26 mouse cellular contexts compared by ENCODE assay signal in the genomic region with DNA sequence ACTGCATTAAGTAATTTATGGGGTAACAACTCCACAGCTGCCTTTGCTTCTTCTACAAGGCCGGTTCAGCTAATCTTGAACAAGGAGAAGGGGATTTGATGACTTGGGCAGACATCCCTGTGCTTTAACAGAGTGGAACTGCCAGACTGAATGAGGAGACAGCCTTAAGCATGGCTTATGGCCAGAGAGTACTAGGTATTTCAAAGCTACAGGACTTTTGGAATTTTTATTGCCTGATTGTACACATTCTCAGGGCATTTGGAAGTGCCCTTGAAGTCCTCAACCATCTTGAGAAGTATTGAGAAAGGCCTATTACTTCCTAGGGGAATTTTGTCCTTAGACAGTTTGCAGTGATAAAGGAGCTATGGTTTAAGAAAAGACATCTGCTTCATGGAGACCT.
DNase-seq lines count a peak whose midpoint lies in the region; ATAC-seq and TF ChIP-seq lines count a peak whose summit lies in the region.
"Had no signal": no experiment of that assay in that cellular context is flagged by ENCODE, and none has a peak within 500 bp of the region (broad histone marks: within the 10 kb centered on the region; RNA-seq: fewer than 3 reads in every experiment).

No protein-coding gene starts in this region.

- no peak overlapping the region for H3K27ac ChIP-seq in lung, embryonic 14.5 days (ENCODE audit: low read depth)
- no peak overlapping the region for H3K27ac ChIP-seq in limb, embryonic 14.5 days (replicated peaks; ENCODE audit: low read depth, low read length)
- H3K27ac ChIP-seq in midbrain, embryonic 11.5 days (ENCODE audit: low read depth, low read length) = no peak overlapping the region
- H3K27ac ChIP-seq: forebrain, embryonic 10.5 days; forebrain, embryonic 13.5 days; heart, adult 2 months; heart, embryonic 10.5 days; heart, embryonic 13.5 days; hindbrain, embryonic 12.5 days; hindbrain, embryonic 15.5 days had no signal

- 25% methylated on average over 1 of the region's 1 CpGs for whole genome bisulfite sequencing in lung, embryonic 14.5 days
- WGBS in limb, embryonic 14.5 days = 10% methylated on average over 1 of the region's 1 CpGs
- 70% methylated on average over 1 of the region's 1 CpGs for WGBS in midbrain, embryonic 11.5 days

- no peak overlapping the region for H3K9ac ChIP-seq in lung, embryonic 14.5 days
- no peak overlapping the region for H3K9ac ChIP-seq in limb, embryonic 14.5 days (ENCODE audit: low read depth, low read length, severe bottlenecking)
- H3K9ac ChIP-seq in midbrain, embryonic 11.5 days (ENCODE audit: low read length) = no peak overlapping the region
- H3K9ac ChIP-seq: forebrain, embryonic 13.5 days; heart, embryonic 13.5 days; hindbrain, embryonic 12.5 days; hindbrain, embryonic 15.5 days had no signal

- TF ChIP-seq POLR2A in limb, embryonic 14.5 days (IDR thresholded peaks at IDR 0.05; ENCODE audit: borderline replicate concordance, extremely low read depth, insufficient read depth, insufficient read length) = no peak

- TF ChIP-seq CTCF in lung, embryonic 14.5 days (IDR thresholded peaks at IDR 0.05; ENCODE audit: low read depth) = no peak

- H3K9me3 ChIP-seq in lung, embryonic 14.5 days (ENCODE audit: low read depth, low read length) = no peaks in the 10 kb centered on the region
- no peaks in the 10 kb centered on the region for H3K9me3 ChIP-seq in limb, embryonic 14.5 days (ENCODE audit: control insufficient read depth, low read length)
- no peaks in the 10 kb centered on the region for H3K9me3 ChIP-seq in midbrain, embryonic 11.5 days (ENCODE audit: control insufficient read depth, low read length)
- H3K9me3 ChIP-seq: forebrain, embryonic 10.5 days; forebrain, embryonic 13.5 days; G1E; heart, embryonic 10.5 days; heart, embryonic 13.5 days; hindbrain, embryonic 12.5 days; hindbrain, embryonic 15.5 days had no signal

- no peak overlapping the region for H3K4me2 ChIP-seq in lung, embryonic 14.5 days
- H3K4me2 ChIP-seq in limb, embryonic 14.5 days (replicated peaks; ENCODE audit: low read depth, low read length, severe bottlenecking) = no peak overlapping the region
- H3K4me2 ChIP-seq in midbrain, embryonic 11.5 days = no peak overlapping the region
- H3K4me2 ChIP-seq: forebrain, embryonic 13.5 days; heart, embryonic 13.5 days; hindbrain, embryonic 12.5 days; hindbrain, embryonic 15.5 days had no signal

- no peak for ATAC-seq in lung, embryonic 14.5 days (ENCODE audit: insufficient read depth)
- ATAC-seq in limb, embryonic 14.5 days (ENCODE audit: low FRiP score, low read depth) = no peak
- no peak for ATAC-seq in midbrain, embryonic 11.5 days (ENCODE audit: low FRiP score)
- ATAC-seq: forebrain, embryonic 13.5 days; forebrain, embryonic 16.5 days; Patski had no signal

- no peaks in the 10 kb centered on the region for H3K27me3 ChIP-seq in lung, embryonic 14.5 days (ENCODE audit: insufficient read depth, low read length)
- no peaks in the 10 kb centered on the region for H3K27me3 ChIP-seq in limb, embryonic 14.5 days (ENCODE audit: control insufficient read depth, insufficient read depth, low read length)
- no peaks in the 10 kb centered on the region for H3K27me3 ChIP-seq in midbrain, embryonic 11.5 days (ENCODE audit: control insufficient read depth, insufficient read depth, low read length)
- H3K27me3 ChIP-seq: CH12.LX; forebrain, embryonic 13.5 days; heart, embryonic 13.5 days; hindbrain, embryonic 12.5 days; hindbrain, embryonic 15.5 days; Patski had no signal

- H3K4me3 ChIP-seq in lung, embryonic 14.5 days (ENCODE audit: low read depth, low read length) = no peak overlapping the region
- no peak overlapping the region for H3K4me3 ChIP-seq in limb, embryonic 14.5 days (replicated peaks; ENCODE audit: low read length)
- no peak overlapping the region for H3K4me3 ChIP-seq in midbrain, embryonic 11.5 days (ENCODE audit: low read depth, low read length)
- H3K4me3 ChIP-seq: forebrain, embryonic 10.5 days; forebrain, embryonic 13.5 days; heart, adult 2 months; heart, embryonic 10.5 days; heart, embryonic 13.5 days; hindbrain, embryonic 12.5 days; hindbrain, embryonic 15.5 days had no signal

- H3K36me3 ChIP-seq in lung, embryonic 14.5 days (ENCODE audit: insufficient read depth) = no peaks in the 10 kb centered on the region
- no peaks in the 10 kb centered on the region for H3K36me3 ChIP-seq in limb, embryonic 14.5 days (ENCODE audit: control insufficient read depth, insufficient read depth, low read length)
- no peaks in the 10 kb centered on the region for H3K36me3 ChIP-seq in midbrain, embryonic 11.5 days (ENCODE audit: control insufficient read depth, insufficient read depth, low read length)
- H3K36me3 ChIP-seq: forebrain, embryonic 10.5 days; G1E; heart, embryonic 10.5 days; heart, embryonic 13.5 days; hindbrain, embryonic 12.5 days; hindbrain, embryonic 15.5 days had no signal

- H3K4me1 ChIP-seq in lung, embryonic 14.5 days (ENCODE audit: insufficient read depth) = peaks cover 7% of the 10 kb centered on the region
- no peaks in the 10 kb centered on the region for H3K4me1 ChIP-seq in limb, embryonic 14.5 days (ENCODE audit: control insufficient read depth, insufficient read depth, low read length)
- H3K4me1 ChIP-seq in midbrain, embryonic 11.5 days (ENCODE audit: control insufficient read depth, insufficient read depth, low read length) = no peaks in the 10 kb centered on the region
- H3K4me1 ChIP-seq: heart, embryonic 13.5 days had no signal

- peak; percentile 42 for DNase-seq in lung, embryonic 14.5 days
- DNase-seq in lung, postnatal 4 days = no peak
- DNase-seq in limb, embryonic 14.5 days (ENCODE audit: low spot score) = peak; percentile 17
- DNase-seq in lung, postnatal 10 days = peak; percentile 18
- peak; percentile 59 for DNase-seq in lung, postnatal 36 days
- DNase-seq in right cerebral cortex, adult 18-20 months = no peak
- DNase-seq in midbrain, embryonic 11.5 days (ENCODE audit: low spot score, missing footprints) = no peak
- DNase-seq: adrenal gland, postnatal 10 days; adrenal gland, postnatal 36 days; B cell, adult 2 months; cerebellum, adult 18-20 months; cerebellum, adult 9-10 months; cerebellum, postnatal 14 days; gastrocnemius, postnatal 36 days; heart, adult 2 months; heart, postnatal 14 days had no signal

Comparison
In these comparisons a context has a peak if more than half of its experiments do, and no peak if none do; other contexts are left out.
1. DNase-seq: peak in lung, embryonic 14.5 days (single experiment), limb, embryonic 14.5 days (single experiment), lung, postnatal 10 days (single experiment) and lung, postnatal 36 days (single experiment); none in lung, postnatal 4 days (0 of 2), right cerebral cortex, adult 18-20 months (single experiment) and midbrain, embryonic 11.5 days (single experiment).